Mouse (Mus musculus) gastrocnemius, adult 2 months (tissue): ENCODE measurements at regions not wholly inside any gene's neighbourhood (a gene's known extent, or its start where the extent isn't known, plus 50 kb on each side); places are given as distances from the start of the nearest gene placed in this dataset.

ENCODE experiments used
- DNase-seq: peaks from one replicate; pipeline ENCODE4 v3.0.0; 2022
- H3K27ac ChIP-seq: fragments of 200-600 bp; 2 replicates; pipeline ENCODE4 v1.8.1; 2022; ENCODE audit warnings: mild to moderate bottlenecking
- H3K4me3 ChIP-seq: fragments of 200-600 bp; 2 replicates; pipeline ENCODE4 v1.8.1; 2022; ENCODE audit warnings: mild to moderate bottlenecking, moderate library complexity
- CTCF ChIP-seq: fragments of 200-600 bp; IDR thresholded peaks from 2 replicates; pipeline ENCODE4 v1.8.1; 2022; ENCODE audit warnings: antibody characterized with exemption, mild to moderate bottlenecking, moderate library complexity
- intact Hi-C: fragments of 180-260 bp; cut with DNase I; formaldehyde crosslinking; loops from one replicate; pipeline ENCODE4 v1.15.1; 2025

GRCm38 (mm10) chr17:89250811-89251210, 50.3 kb upstream of the Fshr start:
- no peak for DNase-seq
- no peak overlapping the region for H3K4me3 ChIP-seq
- no peak overlapping the region for H3K27ac ChIP-seq
- intact Hi-C loops = no loop called here
- no peak for TF ChIP-seq CTCF
